Mouse (Mus musculus) limb, embryonic 12.5 days (tissue): Measurements from ENCODE around the gene Metrn. TPM values are rescaled to one million over a fixed set of nuclear protein-coding genes. Genes with fewer than 3 reads are reported as not detected.
"Not testable (repeated sequence)": the region's sequence is repeated elsewhere in the genome, so short reads cannot be mapped to it uniquely, and the experiment has no call there.

Experiments
- ATAC-seq: fragments of 200-750 bp; cut with Nextera tagmentation; 2 replicates; pipeline ENCODE4 v1.8.0; 2017; ENCODE audit warnings: low read depth, moderate TSS enrichment; ENCODE audit not compliant: insufficient number of reproducible peaks, insufficient read depth, low FRiP score, low TSS enrichment
- H3K27ac ChIP-seq: fragments of 300-500 bp; sonication (generic); 2 replicates; pipeline ENCODE4 v1.5.1; 2016; ENCODE audit warnings: mild to moderate bottlenecking, moderate library complexity
- H3K27me3 ChIP-seq: fragments of 300-500 bp; sonication (generic); 2 replicates; pipeline ENCODE4 v1.6.1; 2016; ENCODE audit warnings: mild to moderate bottlenecking, moderate library complexity
- H3K36me3 ChIP-seq: fragments of 300-500 bp; sonication (generic); 2 replicates; pipeline ENCODE4 v1.6.1; 2016; ENCODE audit warnings: mild to moderate bottlenecking, moderate library complexity
- H3K4me1 ChIP-seq: fragments of 300-500 bp; sonication (generic); replicated peaks from 2 replicates; pipeline ENCODE4 v1.6.1; 2016
- H3K4me2 ChIP-seq: fragments of 300-500 bp; sonication (generic); 2 replicates; pipeline ENCODE4 v1.6.1; 2016; ENCODE audit warnings: mild to moderate bottlenecking, moderate library complexity
- H3K4me3 ChIP-seq: fragments of 300-500 bp; sonication (generic); replicated peaks from 2 replicates; pipeline ENCODE4 v1.5.1; 2016; ENCODE audit warnings: mild to moderate bottlenecking
- H3K9ac ChIP-seq: fragments of 300-500 bp; sonication (generic); replicated peaks from 2 replicates; pipeline ENCODE4 v1.6.1; 2016; ENCODE audit warnings: mild to moderate bottlenecking, moderate library complexity
- H3K9me3 ChIP-seq: fragments of 300-500 bp; sonication (generic); 2 replicates; pipeline ENCODE4 v1.6.1; 2016; ENCODE audit warnings: mild to moderate bottlenecking, moderate library complexity
- WGBS: fragments of 180-500 bp; shearing (Covaris S2); methylation state at CpG from one replicate; pipeline ENCODE4 v1.1.7; 2016; 5-methylcytosine and 5-hydroxymethylcytosine counted together
- polyA plus RNA-seq: library from polyadenylated mRNA; unstranded; fragments of >200 nt; fragmentation: Nextera tagmentation; extraction: Ambion mirVana; gene quantifications from 2 replicates; pipeline ENCODE4 v1.2.1, GENCODE M21; 2016

Gene Metrn
- polyA plus RNA-seq, 1 experiment from 2014 or later = 50.5 TPM

DNA sequence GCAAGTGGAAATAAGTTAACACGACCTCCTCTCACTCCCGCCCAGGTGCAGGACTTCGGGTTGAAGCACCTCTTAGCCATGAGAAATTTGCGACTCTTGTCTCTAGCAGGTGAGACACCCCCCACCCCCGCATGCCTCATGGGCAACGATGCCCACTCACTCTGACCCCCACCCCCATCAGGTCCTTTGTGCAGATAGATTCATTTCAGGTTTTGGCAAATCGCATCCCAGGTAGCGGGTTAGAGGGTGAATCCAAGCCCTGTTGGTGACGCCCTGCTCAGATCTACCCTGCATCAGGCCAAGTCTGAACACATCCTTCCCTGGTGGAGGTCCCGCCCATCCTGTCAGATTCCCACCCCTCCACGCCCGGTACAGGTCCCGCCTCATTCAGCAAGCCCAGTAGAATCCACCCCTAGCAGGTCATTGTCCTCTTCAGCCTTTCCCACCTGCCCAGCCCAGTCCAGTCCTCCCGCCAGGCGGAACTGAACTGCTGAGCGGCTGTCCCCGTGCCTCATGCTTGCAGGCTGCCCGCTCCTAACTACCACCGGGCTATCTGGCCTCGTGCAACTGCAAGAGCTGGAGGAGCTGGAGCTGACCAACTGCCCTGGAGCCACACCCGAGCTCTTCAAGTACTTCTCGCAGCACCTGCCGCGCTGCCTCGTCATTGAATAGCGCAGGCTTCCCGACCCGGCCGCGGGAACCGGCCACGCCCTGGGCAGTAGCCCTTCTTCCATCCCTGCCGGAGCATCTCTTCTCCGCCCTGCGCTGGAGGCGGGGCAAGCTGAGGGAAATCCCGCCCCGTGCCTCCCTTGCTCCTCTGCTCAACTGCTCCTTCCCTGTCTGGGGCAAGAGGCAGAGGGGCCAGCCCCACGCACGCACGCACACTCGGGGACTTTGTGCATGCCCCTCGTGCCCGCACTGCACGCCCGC lies 22.2 kb upstream of the Metrn start:
- H3K27ac ChIP-seq = no peak overlapping the region
- peak overlapping the region; percentile 14; the same call in 1 of the 2 replicates for H3K4me3 ChIP-seq
- no peak for ATAC-seq
- H3K4me2 ChIP-seq = peak overlapping the region; percentile 28
- peaks cover 72% of the 10 kb centered on the region for H3K27me3 ChIP-seq
- WGBS = 6% methylated on average over 46 of the region's 46 CpGs
- no peaks in the 10 kb centered on the region for H3K36me3 ChIP-seq
- H3K9me3 ChIP-seq = no peaks in the 10 kb centered on the region
- no peak overlapping the region; the same call in 1 of the 2 replicates for H3K9ac ChIP-seq
- H3K4me1 ChIP-seq = peaks cover 4% of the 10 kb centered on the region

DNA sequence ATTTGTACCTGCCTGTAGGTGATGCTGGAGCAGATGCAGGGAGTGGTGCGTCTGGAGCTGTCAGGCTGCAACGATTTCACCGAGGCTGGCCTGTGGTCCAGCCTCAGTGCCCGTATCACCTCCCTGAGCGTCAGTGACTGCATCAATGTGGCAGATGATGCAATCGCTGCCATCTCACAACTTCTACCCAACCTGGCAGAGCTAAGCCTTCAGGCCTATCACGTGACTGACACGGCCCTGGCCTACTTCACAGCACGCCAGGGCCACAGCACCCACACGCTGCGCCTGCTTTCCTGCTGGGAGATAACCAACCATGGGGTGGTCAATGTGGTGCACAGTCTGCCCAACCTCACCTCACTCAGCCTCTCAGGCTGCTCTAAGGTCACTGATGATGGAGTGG lies 20.7 kb upstream of the Metrn start:
- Histone ChIP-seq H3K4me1 (no peaks in the 10 kb centered on the region; the same call in 1 of the 2 replicates), H3K9me3 (no peaks in the 10 kb centered on the region), H3K27me3 (peaks cover 84% of the 10 kb centered on the region), H3K4me3 (no peak overlapping the region), H3K9ac (no peak overlapping the region), H3K4me2 (no peak overlapping the region), H3K27ac (no peak overlapping the region), H3K36me3 (no peaks in the 10 kb centered on the region)
- ATAC-seq = no peak
- WGBS = 80% methylated on average over 11 of the region's 11 CpGs

DNA sequence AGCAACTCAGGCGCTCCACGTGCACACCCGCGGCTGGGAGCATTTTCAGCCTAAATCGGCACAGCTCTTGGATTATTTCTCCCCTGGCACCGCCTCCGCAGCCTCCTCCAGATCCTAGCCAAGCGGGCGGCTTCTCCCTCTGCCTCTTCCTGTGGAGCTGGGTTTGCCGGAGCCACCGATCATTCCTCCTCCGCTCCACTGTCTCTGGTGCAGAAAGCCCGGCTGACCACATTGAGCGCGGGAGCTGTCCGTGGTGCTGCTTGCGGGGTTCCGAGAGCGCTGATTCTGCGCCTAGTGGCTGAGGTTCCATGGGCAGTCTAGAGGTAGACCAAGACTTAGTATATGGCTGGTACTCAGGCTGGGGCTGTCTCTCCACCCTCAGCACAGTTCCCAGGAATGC lies 16.5 kb upstream of the Metrn start:
- H3K9ac ChIP-seq = no peak overlapping the region
- H3K4me2 ChIP-seq = no peak overlapping the region

DNA sequence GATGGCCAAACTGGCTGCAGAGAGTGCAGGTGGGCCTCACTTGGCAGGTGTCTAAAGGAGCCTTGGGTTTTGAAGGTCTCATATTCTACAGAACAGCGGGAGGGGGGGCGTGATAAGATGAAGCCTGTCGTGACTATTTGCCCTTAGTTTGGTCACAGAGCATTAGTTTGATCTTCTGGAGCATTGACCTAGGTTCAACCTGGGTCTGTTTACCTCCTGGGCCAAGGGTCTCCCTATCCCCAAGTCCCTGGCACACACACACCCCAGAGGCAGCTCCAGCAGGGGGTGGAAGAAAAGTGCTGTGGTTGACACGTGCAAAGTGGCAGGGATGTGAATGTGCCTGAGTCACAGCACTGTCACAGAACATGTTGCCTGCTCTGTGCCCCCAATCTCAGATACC lies 14.0 kb upstream of the Metrn start:
- no peak overlapping the region for H3K9ac ChIP-seq
- no peaks in the 10 kb centered on the region for H3K9me3 ChIP-seq
- WGBS = 72% methylated on average over 4 of the region's 4 CpGs
- no peaks in the 10 kb centered on the region for H3K36me3 ChIP-seq
- H3K4me3 ChIP-seq = no peak overlapping the region
- no peak overlapping the region for H3K4me2 ChIP-seq
- no peak overlapping the region for H3K27ac ChIP-seq
- peaks cover 8% of the 10 kb centered on the region for H3K4me1 ChIP-seq
- peaks cover 83% of the 10 kb centered on the region for H3K27me3 ChIP-seq
- no peak for ATAC-seq

More for the DNA sequence above, 16.5 kb upstream of the Metrn start:
- Histone ChIP-seq H3K4me1 (peaks cover 8% of the 10 kb centered on the region), H3K27ac (no peak overlapping the region), H3K4me3 (no peak overlapping the region), H3K27me3 (peaks cover 88% of the 10 kb centered on the region), H3K36me3 (no peaks in the 10 kb centered on the region), H3K9me3 (no peaks in the 10 kb centered on the region)
- whole genome bisulfite sequencing = 4% methylated on average over 20 of the region's 20 CpGs
- no peak; the same call in 1 of the 2 replicates for ATAC-seq

DNA sequence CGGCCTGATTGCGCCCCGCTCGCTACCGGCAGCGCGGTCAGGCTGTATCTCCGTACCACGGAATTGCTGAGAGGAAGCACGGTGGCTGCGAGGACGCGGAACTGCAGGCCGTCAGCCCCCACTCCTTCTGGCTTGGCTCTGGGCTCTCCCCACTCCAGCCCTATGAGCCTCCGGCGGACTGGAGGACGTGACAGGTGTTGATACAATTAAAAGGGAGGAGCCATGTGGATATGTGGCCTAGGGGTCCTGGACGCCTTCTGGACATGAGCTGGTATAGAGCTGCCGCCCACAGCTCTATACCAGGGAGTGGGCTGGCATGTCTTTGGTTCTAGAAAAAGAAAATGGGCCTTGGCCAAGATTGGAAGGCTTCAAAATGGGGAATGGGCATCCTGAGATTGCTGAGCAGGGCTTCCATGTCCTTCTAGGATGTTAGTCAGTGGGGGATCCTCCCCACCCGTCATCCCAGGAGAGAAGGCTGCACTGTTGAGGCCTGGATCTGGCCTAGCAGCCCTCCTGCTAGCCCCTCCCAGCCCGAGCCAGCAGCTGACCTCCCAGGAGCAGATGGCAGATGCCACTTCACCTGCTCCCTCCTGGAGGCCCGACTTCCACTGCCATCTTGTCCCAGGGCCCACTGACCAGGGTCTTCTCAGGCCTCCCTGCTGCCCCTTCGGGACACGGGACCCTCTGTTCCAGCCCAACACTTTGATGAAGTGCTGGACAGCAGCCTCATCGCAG lies 12.8 kb upstream of the Metrn start:
- no peak; the same call in 1 of the 2 replicates for ATAC-seq
- Histone ChIP-seq H3K4me1 (peaks cover 8% of the 10 kb centered on the region), H3K27me3 (peaks cover 81% of the 10 kb centered on the region), H3K9me3 (no peaks in the 10 kb centered on the region), H3K36me3 (no peaks in the 10 kb centered on the region), H3K4me2 (peak overlapping the region; percentile 96), H3K9ac (peak overlapping the region; percentile 66), H3K27ac (no peak overlapping the region), H3K4me3 (peak overlapping the region; percentile 71)
- WGBS = 12% methylated on average over 25 of the region's 25 CpGs

DNA sequence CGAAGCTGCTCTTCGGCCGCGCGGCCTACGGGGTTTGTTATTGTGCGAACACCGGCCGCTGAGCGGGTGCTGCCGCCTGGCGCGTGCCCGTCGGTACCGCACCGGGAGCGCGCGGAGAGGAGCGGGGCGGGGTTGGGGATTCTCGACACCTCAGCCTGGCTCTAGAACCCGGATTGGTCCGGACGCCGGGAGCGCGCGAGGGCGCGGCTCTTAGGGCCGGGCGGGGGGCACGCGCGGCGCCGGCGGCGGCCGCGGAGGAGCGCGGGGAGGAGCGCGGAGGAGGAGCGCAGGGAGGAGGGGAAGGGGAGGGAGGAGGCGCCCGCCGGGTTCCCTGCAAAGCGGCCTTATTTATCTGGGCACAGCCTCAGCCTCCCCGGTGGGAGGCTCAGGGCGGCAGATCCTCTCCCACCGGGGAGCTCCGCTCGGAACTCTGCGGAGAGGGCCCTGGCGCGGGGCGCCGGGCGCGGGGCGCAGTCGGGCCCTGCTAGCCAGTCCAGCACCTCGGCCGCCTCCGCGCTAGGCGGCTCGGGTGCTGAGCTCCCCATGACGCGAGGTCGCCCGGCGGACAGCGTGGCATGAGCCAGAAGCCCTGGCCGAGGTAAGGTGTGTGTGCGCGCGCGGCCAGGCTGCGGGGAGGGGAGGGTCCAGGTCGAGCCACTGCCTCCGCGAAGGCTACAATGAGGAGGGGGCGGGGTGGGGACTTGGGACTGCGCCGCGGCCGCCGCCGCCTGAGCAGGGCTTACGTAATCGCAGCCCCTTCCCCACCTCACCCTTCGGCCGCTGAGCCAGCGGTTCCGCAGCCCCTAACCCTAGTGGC lies 12.1 kb upstream of the Metrn start, which contains the start of gene Fbxl16:
TSS of gene Fbxl16 (plus strand) at position 297 of the 817 bp plus-strand sequence.
- Histone ChIP-seq H3K4me2 (peak within 1 kb of the TSS; percentile 96), H3K27me3 (peaks cover 79% of the 10 kb centered on the region), H3K9ac (peak within 1 kb of the TSS; percentile 66), H3K9me3 (no peaks in the 10 kb centered on the region), H3K36me3 (no peaks in the 10 kb centered on the region), H3K27ac (no peak within 1 kb of the TSS), H3K4me3 (peak within 1 kb of the TSS; percentile 71), H3K4me1 (peaks cover 8% of the 10 kb centered on the region)
- peak; percentile 60 for ATAC-seq
- WGBS = under 1% methylated on average over 97 of the region's 100 CpGs

DNA sequence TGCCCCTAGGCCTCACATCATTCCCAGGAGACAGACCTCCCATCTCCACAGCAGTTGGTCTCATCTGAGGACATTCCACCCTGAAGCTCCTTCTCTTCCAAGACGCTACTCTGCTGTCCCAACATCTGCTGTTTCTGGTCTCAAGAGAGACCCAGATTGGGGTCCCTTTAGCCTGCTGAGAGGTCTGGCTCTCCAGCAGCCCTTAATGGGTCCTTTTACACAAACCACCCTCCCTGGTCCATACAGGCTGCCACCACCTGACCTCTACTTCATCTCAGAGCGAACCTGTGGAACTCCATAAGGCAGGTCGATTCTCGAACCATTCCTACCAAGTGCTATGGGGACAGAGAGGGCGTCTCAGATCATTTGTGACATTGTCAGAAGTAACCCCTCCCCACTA lies 11.1 kb upstream of the Metrn start:
- H3K9me3 ChIP-seq = no peaks in the 10 kb centered on the region
- 0 out of 2 replicates have a peak overlapping the region, but pooled peaks have one; percentile 66 for H3K9ac ChIP-seq
- no peak overlapping the region for H3K27ac ChIP-seq
- H3K36me3 ChIP-seq = no peaks in the 10 kb centered on the region
- no peak for ATAC-seq
- peak overlapping the region; percentile 71; the same call in 1 of the 2 replicates for H3K4me3 ChIP-seq
- peaks cover 8% of the 10 kb centered on the region for H3K4me1 ChIP-seq
- 42% methylated on average over 5 of the region's 5 CpGs for WGBS
- peak overlapping the region; percentile 96 for H3K4me2 ChIP-seq
- H3K27me3 ChIP-seq = peaks cover 79% of the 10 kb centered on the region

DNA sequence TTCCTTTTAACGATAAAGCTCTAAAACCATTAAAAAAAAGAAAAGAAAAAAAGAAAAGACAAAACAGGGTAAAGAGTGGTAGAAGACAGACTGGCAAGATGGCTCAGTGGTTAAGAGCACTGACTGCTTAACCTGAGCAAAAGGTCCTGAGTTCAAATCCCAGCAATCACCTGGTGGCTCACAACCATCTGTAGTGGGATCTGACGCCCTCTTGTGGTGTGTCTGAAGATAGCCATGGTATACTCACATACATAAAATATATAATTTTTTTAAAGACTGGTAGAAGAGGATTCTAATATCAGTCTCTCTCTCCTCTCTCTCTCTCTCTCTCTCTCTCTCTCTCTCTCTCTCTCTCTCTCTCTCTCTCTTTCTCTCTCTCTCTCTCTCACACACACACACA lies 10.5 kb upstream of the Metrn start:
- not testable (repeated sequence) for ATAC-seq, H3K4me1 ChIP-seq, H3K27ac ChIP-seq, H3K4me2 ChIP-seq, H3K9ac ChIP-seq, H3K9me3 ChIP-seq, H3K4me3 ChIP-seq, H3K36me3 ChIP-seq
- peaks cover 79% of the 10 kb centered on the region for H3K27me3 ChIP-seq
- WGBS = 47% methylated on average over 2 of the region's 2 CpGs

DNA sequence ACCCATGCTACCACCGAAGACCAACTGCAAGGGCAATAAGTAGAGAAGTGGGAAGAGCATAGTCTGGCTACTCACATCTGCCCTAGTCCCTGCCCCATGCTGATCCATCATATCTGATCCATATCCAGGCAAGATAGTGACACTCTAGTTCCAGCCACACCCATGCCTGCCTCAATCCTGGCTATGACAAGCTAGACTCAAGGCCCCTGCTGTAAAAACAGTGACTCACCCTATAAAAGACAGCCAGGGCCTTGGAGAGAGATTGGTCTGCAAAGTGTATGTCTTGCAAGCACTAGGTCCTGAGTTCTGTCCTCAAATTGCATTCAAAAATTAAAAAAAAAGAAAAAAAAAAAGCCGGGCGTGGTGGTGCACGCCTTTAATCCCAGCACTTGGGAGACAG lies 9.6 kb upstream of the Metrn start:
- H3K27me3 ChIP-seq = peaks cover 75% of the 10 kb centered on the region
- H3K4me2 ChIP-seq = no peak overlapping the region
- ATAC-seq = no peak
- WGBS = 74% methylated on average over 4 of the region's 4 CpGs
- no peaks in the 10 kb centered on the region for H3K36me3 ChIP-seq
- no peak overlapping the region for H3K27ac ChIP-seq
- H3K9me3 ChIP-seq = no peaks in the 10 kb centered on the region
- H3K9ac ChIP-seq = no peak overlapping the region
- H3K4me1 ChIP-seq = peaks cover 8% of the 10 kb centered on the region
- no peak overlapping the region for H3K4me3 ChIP-seq

DNA sequence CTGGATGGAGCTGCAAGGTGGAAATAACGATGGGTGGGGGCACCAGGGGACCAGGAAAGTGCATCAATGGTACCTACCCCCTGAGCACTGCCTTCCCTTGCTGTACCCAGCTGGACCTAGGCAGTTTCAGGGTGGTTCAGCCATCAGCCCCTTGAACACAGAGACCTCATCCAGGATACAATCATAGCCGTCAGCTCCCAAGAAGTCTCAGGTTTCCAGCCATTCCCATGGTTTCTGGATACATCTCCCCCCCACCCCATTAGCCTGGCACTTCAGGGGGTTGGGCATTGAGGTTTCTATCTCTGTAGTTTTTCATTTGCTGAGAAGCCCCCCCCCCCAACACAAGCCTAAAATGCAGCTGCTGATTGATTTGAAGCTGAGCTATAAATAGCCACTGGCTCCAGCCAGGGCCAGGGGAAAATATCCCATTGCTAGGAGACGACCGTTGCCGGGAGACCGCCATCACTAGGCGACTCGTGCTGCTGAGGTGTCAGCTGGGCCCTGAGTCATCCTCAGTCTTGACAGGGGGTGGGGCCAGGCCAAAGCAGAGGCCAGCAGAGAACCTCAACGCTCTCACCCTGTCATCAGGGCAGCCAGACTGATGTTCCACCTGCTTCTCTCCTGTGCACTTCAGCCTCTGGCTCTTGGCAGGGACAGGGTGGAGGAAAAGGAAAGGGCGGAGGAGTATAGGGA lies 6.0 kb upstream of the Metrn start:
- WGBS = 15% methylated on average over 10 of the region's 10 CpGs
- H3K4me3 ChIP-seq = no peak overlapping the region
- ATAC-seq = no peak
- H3K9me3 ChIP-seq = no peaks in the 10 kb centered on the region
- peaks cover 43% of the 10 kb centered on the region for H3K27me3 ChIP-seq
- H3K4me2 ChIP-seq = no peak overlapping the region
- no peak overlapping the region for H3K27ac ChIP-seq
- H3K36me3 ChIP-seq = no peaks in the 10 kb centered on the region
- no peak overlapping the region for H3K9ac ChIP-seq
- no peaks in the 10 kb centered on the region for H3K4me1 ChIP-seq
